In the genomic region with DNA sequence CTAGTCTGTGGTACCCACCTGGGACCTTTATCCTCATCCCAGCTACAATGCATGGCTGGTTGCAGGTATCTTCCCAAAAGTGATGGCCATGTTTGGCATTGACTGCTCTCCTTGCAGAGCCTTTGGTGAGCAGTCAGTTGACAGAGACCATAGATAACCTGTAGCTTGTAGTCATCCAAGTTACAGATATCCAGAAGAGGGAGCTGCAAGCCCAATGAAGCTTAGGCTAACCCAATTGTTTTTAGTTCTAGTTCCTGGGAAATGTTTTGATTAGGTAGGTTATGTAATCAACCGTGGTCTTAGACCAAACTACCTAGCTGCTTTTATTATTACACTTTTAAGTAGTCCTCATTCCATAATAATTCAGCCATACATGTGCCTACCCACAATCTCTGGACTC, we compare ENCODE assay signal across 25 mouse cellular contexts. TPM values are rescaled to one million over a fixed set of nuclear protein-coding genes. Genes with fewer than 3 reads are reported as not detected.
A peak's percentile ranks its signal among the peaks of the same experiment; 100 is the strongest.
DNase-seq lines count a peak whose midpoint lies in the region; ATAC-seq and TF ChIP-seq lines count a peak whose summit lies in the region.
"Had no signal": no experiment of that assay in that cellular context is flagged by ENCODE, and none has a peak within 500 bp of the region (broad histone marks: within the 10 kb centered on the region; RNA-seq: fewer than 3 reads in every experiment).

No protein-coding gene starts in this region.

- TF ChIP-seq EP300 in liver, postnatal 0 days (IDR thresholded peaks at IDR 0.05; ENCODE audit: low read depth), result no peak
- no peak for TF ChIP-seq EP300 in CH12.LX (IDR thresholded peaks at IDR 0.05; ENCODE audit: low read length)

- no peaks in the 10 kb centered on the region for H3K27me3 ChIP-seq in hindbrain, embryonic 14.5 days (ENCODE audit: control insufficient read depth, insufficient read depth, low read length)
- H3K27me3 ChIP-seq in hindbrain, embryonic 11.5 days (ENCODE audit: control insufficient read depth, insufficient read depth, low read length), result no peaks in the 10 kb centered on the region
- H3K27me3 ChIP-seq in liver, postnatal 0 days (ENCODE audit: insufficient read depth, low read length), result no peaks in the 10 kb centered on the region
- H3K27me3 ChIP-seq in liver, embryonic 12.5 days (replicated peaks), result no peaks in the 10 kb centered on the region
- no peaks in the 10 kb centered on the region for H3K27me3 ChIP-seq in CH12.LX (replicated peaks)
- H3K27me3 ChIP-seq: embryonic facial prominence, embryonic 15.5 days; heart, embryonic 12.5 days; hindbrain, embryonic 15.5 days had no signal

- dilution Hi-C loops in CH12.LX (cut with MboI; ENCODE audit: extremely low pct_ligation_motif_present, extremely low pct_unique_long_range_greater_than_20kb, low sequenced_read_pairs), result no loop called here

- no peak for TF ChIP-seq POLR2A in CH12.LX (IDR thresholded peaks at IDR 0.05; ENCODE audit: low read depth, low read length)

- H3K79me2 ChIP-seq in CH12.LX (replicated peaks; ENCODE audit: control insufficient read depth, extremely low read depth, insufficient read depth, poor library complexity, severe bottlenecking), result no peaks in the 10 kb centered on the region

- peaks cover 14% of the 10 kb centered on the region; the same call in 1 of the 2 replicates for H3K36me3 ChIP-seq in hindbrain, embryonic 14.5 days (replicated peaks; ENCODE audit: control insufficient read depth, insufficient read depth)
- no peaks in the 10 kb centered on the region for H3K36me3 ChIP-seq in hindbrain, embryonic 11.5 days (ENCODE audit: control insufficient read depth, insufficient read depth, low read length)
- H3K36me3 ChIP-seq in liver, postnatal 0 days (replicated peaks; ENCODE audit: insufficient read depth, low read length), result peaks cover 7% of the 10 kb centered on the region; the same call in 1 of the 2 replicates
- H3K36me3 ChIP-seq in liver, embryonic 12.5 days, result peaks cover 13% of the 10 kb centered on the region
- peaks cover 35 to 57% of the 10 kb centered on the region in 2 experiments for H3K36me3 ChIP-seq in CH12.LX (replicated peaks in 1 of 2; ENCODE audit: control insufficient read depth in 1 of 2, insufficient read depth in 1 of 2, low read length in 1 of 2)
- H3K36me3 ChIP-seq: embryonic facial prominence, embryonic 15.5 days; heart, embryonic 12.5 days had no signal

- H3K9ac ChIP-seq in hindbrain, embryonic 14.5 days, result no peak overlapping the region
- H3K9ac ChIP-seq in hindbrain, embryonic 11.5 days (ENCODE audit: low read depth, low read length), result no peak overlapping the region
- H3K9ac ChIP-seq in liver, postnatal 0 days (replicated peaks), result no peak overlapping the region
- no peak overlapping the region for H3K9ac ChIP-seq in liver, embryonic 12.5 days
- H3K9ac ChIP-seq in CH12.LX (ENCODE audit: insufficient read depth, low read depth), result no peak overlapping the region
- H3K9ac ChIP-seq: embryonic facial prominence, embryonic 15.5 days; heart, embryonic 12.5 days; hindbrain, embryonic 15.5 days had no signal

- DNase-seq in hindbrain, embryonic 14.5 days (ENCODE audit: low spot score), result no peak
- DNase-seq in hindbrain, embryonic 11.5 days (ENCODE audit: low spot score), result no peak
- DNase-seq in liver, postnatal 0 days, result no peak
- no peak for DNase-seq in CH12.LX (ENCODE audit: extremely low read depth)
- peak; percentile 28 for DNase-seq in adipocyte (ENCODE audit: low spot score)
- DNase-seq in gastrocnemius, adult 8-10 months (ENCODE audit: low spot score in 2 of 2), result no peak
- DNase-seq: adrenal gland, adult 2 months; cerebellum, adult 11 months; cerebellum, adult 9-11 months; heart, postnatal 10 days; layer of hippocampus, adult 9-11 months; liver; lung, adult 2 months; right cerebral cortex, postnatal 14 days had no signal

- TF ChIP-seq CTCF in liver, postnatal 0 days (IDR thresholded peaks at IDR 0.05; ENCODE audit: low read depth), result peak; percentile 31
- TF ChIP-seq CTCF in CH12.LX (conservative IDR thresholded peaks at IDR 0.05 in 1 of 2, IDR thresholded peaks at IDR 0.05 in 1 of 2; ENCODE audit: low read depth in 2 of 2, low read length in 2 of 2), result peak in 1 of 2 experiments; percentile 40; a peak in 2 of 4 replicates

- H3K9me3 ChIP-seq in hindbrain, embryonic 14.5 days (ENCODE audit: control insufficient read depth, low read length), result no peaks in the 10 kb centered on the region
- H3K9me3 ChIP-seq in hindbrain, embryonic 11.5 days (ENCODE audit: control insufficient read depth, low read length), result no peaks in the 10 kb centered on the region
- no peaks in the 10 kb centered on the region for H3K9me3 ChIP-seq in liver, postnatal 0 days (ENCODE audit: low read length)
- no peaks in the 10 kb centered on the region for H3K9me3 ChIP-seq in liver, embryonic 12.5 days (replicated peaks)
- H3K9me3 ChIP-seq in CH12.LX (replicated peaks; ENCODE audit: low read length), result no peaks in the 10 kb centered on the region
- H3K9me3 ChIP-seq: embryonic facial prominence, embryonic 15.5 days; heart, embryonic 12.5 days; hindbrain, embryonic 15.5 days; limb, embryonic 10.5 days; midbrain, embryonic 10.5 days had no signal

- H3K4me2 ChIP-seq in hindbrain, embryonic 14.5 days (replicated peaks), result no peak overlapping the region
- H3K4me2 ChIP-seq in hindbrain, embryonic 11.5 days (replicated peaks; ENCODE audit: low read depth, low read length), result no peak overlapping the region
- no peak overlapping the region for H3K4me2 ChIP-seq in liver, postnatal 0 days (ENCODE audit: low read depth, low read length)
- H3K4me2 ChIP-seq in liver, embryonic 12.5 days, result no peak overlapping the region
- H3K4me2 ChIP-seq in CH12.LX (ENCODE audit: insufficient read depth, low read depth, poor library complexity, severe bottlenecking), result no peak overlapping the region
- H3K4me2 ChIP-seq: embryonic facial prominence, embryonic 15.5 days; heart, embryonic 12.5 days; hindbrain, embryonic 15.5 days had no signal

- ATAC-seq in hindbrain, embryonic 14.5 days (ENCODE audit: low FRiP score), result no peak
- no peak for ATAC-seq in hindbrain, embryonic 11.5 days (ENCODE audit: low FRiP score)
- no peak for ATAC-seq in liver, postnatal 0 days
- no peak for ATAC-seq in liver, embryonic 12.5 days
- ATAC-seq: forebrain, embryonic 16.5 days had no signal

- WGBS in hindbrain, embryonic 14.5 days, result 84% methylated on average over 1 of the region's 1 CpGs
- WGBS in hindbrain, embryonic 11.5 days, result 82% methylated on average over 1 of the region's 1 CpGs
- 23% methylated on average over 1 of the region's 1 CpGs for WGBS in liver, postnatal 0 days (ENCODE audit: insufficient replicate concordance)
- 46% methylated on average over 1 of the region's 1 CpGs for WGBS in liver, embryonic 12.5 days (ENCODE audit: insufficient replicate concordance)

- TF ChIP-seq RAD21 in CH12.LX (IDR thresholded peaks at IDR 0.05; ENCODE audit: low read depth, low read length), result peak; percentile 37

- peaks cover 12% of the 10 kb centered on the region for H3K4me1 ChIP-seq in hindbrain, embryonic 14.5 days (replicated peaks; ENCODE audit: control insufficient read depth, insufficient read depth, low read length)
- no peaks in the 10 kb centered on the region for H3K4me1 ChIP-seq in hindbrain, embryonic 11.5 days (replicated peaks; ENCODE audit: control insufficient read depth, insufficient read depth, low read length)
- H3K4me1 ChIP-seq in liver, postnatal 0 days (ENCODE audit: insufficient read depth), result no peaks in the 10 kb centered on the region
- H3K4me1 ChIP-seq in liver, embryonic 12.5 days, result no peaks in the 10 kb centered on the region
- H3K4me1 ChIP-seq in CH12.LX (ENCODE audit: control insufficient read depth in 1 of 2, insufficient read depth in 2 of 2), result peaks cover 0 to 5% of the 10 kb centered on the region in 2 experiments; a peak in 1 of 4 replicates
- H3K4me1 ChIP-seq: limb, embryonic 10.5 days had no signal

- peak overlapping the region; percentile 86 for H3K27ac ChIP-seq in hindbrain, embryonic 14.5 days
- no peak overlapping the region for H3K27ac ChIP-seq in hindbrain, embryonic 11.5 days (ENCODE audit: low read depth, low read length)
- H3K27ac ChIP-seq in liver, postnatal 0 days (ENCODE audit: low read depth), result no peak overlapping the region
- H3K27ac ChIP-seq in liver, embryonic 12.5 days, result no peak overlapping the region
- H3K27ac ChIP-seq in CH12.LX (ENCODE audit: insufficient read depth, low read depth), result no peak overlapping the region
- H3K27ac ChIP-seq: limb, embryonic 10.5 days; macrophage had no signal

- H3K4me3 ChIP-seq in hindbrain, embryonic 14.5 days (replicated peaks; ENCODE audit: low read length), result no peak overlapping the region
- no peak overlapping the region for H3K4me3 ChIP-seq in hindbrain, embryonic 11.5 days (ENCODE audit: low read depth, low read length)
- H3K4me3 ChIP-seq in liver, postnatal 0 days (ENCODE audit: low read depth, low read length), result no peak overlapping the region
- H3K4me3 ChIP-seq in liver, embryonic 12.5 days, result no peak overlapping the region
- H3K4me3 ChIP-seq in CH12.LX (replicated peaks in 1 of 3; ENCODE audit: low read depth in 2 of 3, low read length in 2 of 3, poor library complexity in 1 of 3), result no peak overlapping the region
- H3K4me3 ChIP-seq: embryonic facial prominence, embryonic 15.5 days; heart, embryonic 12.5 days; hindbrain, embryonic 15.5 days; limb, embryonic 10.5 days; midbrain, embryonic 10.5 days had no signal

- in situ Hi-C loops in CH12.LX (cut with MboI; ENCODE audit: low pct_ligation_motif_present, low pct_unique_long_range_greater_than_20kb, low sequenced_read_pairs), result no loop called here

TF ChIP-seq in CH12.LX, 34 proteins besides CTCF, POLR2A, EP300 and RAD21 (continues in another document):
- TF ChIP-seq HCFC1 (IDR thresholded peaks at IDR 0.05; ENCODE audit: low read depth, low read length), result no peak

RNA-seq across cellular contexts. Expression of gene Slc25a18, which starts 2.0 kb away (rescaled TPM):
- polyA plus RNA-seq in hindbrain, embryonic 14.5 days (2014; fragmentation: Nextera tagmentation; extraction: Ambion mirVana), result 17.8 and 22.1 TPM in 2 replicates
- 2.2 and 2.3 TPM in 2 replicates for polyA plus RNA-seq in hindbrain, embryonic 11.5 days (2014; fragmentation: Nextera tagmentation; extraction: Ambion mirVana)
- polyA plus RNA-seq in liver, postnatal 0 days (2015; fragmentation: Nextera tagmentation; extraction: Ambion mirVana), result 0.05 TPM in 1 of 2 replicates, not detected in the other
- polyA plus RNA-seq in liver, embryonic 12.5 days (2016; fragmentation: Nextera tagmentation; extraction: Ambion mirVana), result 0.18 TPM in 1 of 2 replicates, not detected in the other
- total RNA-seq in CH12.LX (2012; rRNA removed) (0.08 and 0.17 TPM in 2 replicates), CH12.LX (2014; rRNA removed) (0.12 and 0.19 TPM in 2 replicates)
- 0.46 and 0.51 TPM in 2 replicates for polyA plus RNA-seq in CH12.LX (2012; ENCODE audit: insufficient read length, low read depth)
- total RNA-seq in gastrocnemius, adult 8-10 months (2022), result under 1 TPM in 1 of 4 experiments, not detected in 3; 0.17 TPM
- total RNA-seq: common myeloid progenitor, adult 5-6 weeks had no signal
- polyA plus RNA-seq: kidney, embryonic 14.5 days; thymus, postnatal 0 days had no signal

RNA-seq across cellular contexts. Expression of gene Atp6v1e1, which starts 51.2 kb away (rescaled TPM):
- 297 and 309 TPM in 2 replicates for polyA plus RNA-seq in hindbrain, embryonic 14.5 days (2014; fragmentation: Nextera tagmentation; extraction: Ambion mirVana)
- polyA plus RNA-seq in hindbrain, embryonic 11.5 days (2014; fragmentation: Nextera tagmentation; extraction: Ambion mirVana), result 183 and 184 TPM in 2 replicates
- 193 and 199 TPM in 2 replicates for polyA plus RNA-seq in liver, postnatal 0 days (2015; fragmentation: Nextera tagmentation; extraction: Ambion mirVana)
- polyA plus RNA-seq in liver, embryonic 12.5 days (2016; fragmentation: Nextera tagmentation; extraction: Ambion mirVana), result 150 and 151 TPM in 2 replicates
- 76.9 and 83.1 TPM in 2 replicates for total RNA-seq in CH12.LX (2012; rRNA removed)
- 95.2 and 116 TPM in 2 replicates for total RNA-seq in CH12.LX (2014; rRNA removed)
- polyA plus RNA-seq in CH12.LX (2012; ENCODE audit: insufficient read length, low read depth), result 82.2 and 91.6 TPM in 2 replicates
- total RNA-seq in gastrocnemius, adult 8-10 months (2022), result 100 to 1,000 TPM; 124 to 134 (median 132) TPM
